Mouse (Mus musculus): Measurements from ENCODE around the gene Nthl1. TPM values are rescaled to one million over a fixed set of nuclear protein-coding genes. Genes with fewer than 3 reads are reported as not detected.

Nthl1 gene
- polyA plus RNA-seq, 1 experiment from 2014 or later, result 7.7 TPM

GRCm38 (mm10) chr17:24669545-24670245 is 37.2 kb downstream of the Nthl1 start, which contains the start of gene Zfp598:
Gene Zfp598, plus strand, starts transcription at chr17:24669687.
- Histone ChIP-seq H3K9me3 (ENCODE audit: control insufficient read depth, low read length) (no peaks in the 10 kb centered on the region), H3K4me3 (ENCODE audit: control insufficient read depth in 1 of 2, insufficient read depth in 1 of 2, low read depth in 1 of 2, low read length in 2 of 2) (peak within 1 kb of the TSS; percentile 83 to 98), H3K27me3 (ENCODE audit: control insufficient read depth, insufficient read depth, low read length) (no peaks in the 10 kb centered on the region), H3K27ac (replicated peaks in 1 of 2; ENCODE audit: control insufficient read depth in 1 of 2, insufficient read depth in 1 of 2, low read depth in 2 of 2, low read length in 2 of 2) (peak within 1 kb of the TSS; percentile 54 to 82), H3K4me1 (ENCODE audit: control insufficient read depth in 2 of 2, insufficient read depth in 2 of 2, low read length in 2 of 2) (peaks cover 16 to 29% of the 10 kb centered on the region in 2 experiments), H3K4me2 (ENCODE audit: low read length) (peak within 1 kb of the TSS; percentile 92), H3K36me3 (ENCODE audit: control insufficient read depth, insufficient read depth, low read length) (no peaks in the 10 kb centered on the region), H3K9ac (ENCODE audit: low read length) (peak within 1 kb of the TSS; percentile 97)
- peak; percentile 97 for ATAC-seq (ENCODE audit: insufficient number of reproducible peaks, insufficient read depth, low FRiP score, low read depth)
- WGBS, result under 1% methylated on average over 79 of the region's 80 CpGs

- H3K4me2 ChIP-seq (ENCODE audit: low read length), result peak overlapping the region; percentile 92
- no peaks in the 10 kb centered on the region for H3K36me3 ChIP-seq (ENCODE audit: control insufficient read depth, insufficient read depth, low read length)
- H3K9me3 ChIP-seq (ENCODE audit: control insufficient read depth, low read length), result no peaks in the 10 kb centered on the region
- H3K4me3 ChIP-seq (ENCODE audit: control insufficient read depth in 1 of 2, insufficient read depth in 1 of 2, low read depth in 1 of 2, low read length in 2 of 2), result peak overlapping the region; percentile 83 to 98
- H3K4me1 ChIP-seq (ENCODE audit: control insufficient read depth in 2 of 2, insufficient read depth in 2 of 2, low read length in 2 of 2), result peaks cover 16 to 29% of the 10 kb centered on the region in 2 experiments
- peak overlapping the region; percentile 97 for H3K9ac ChIP-seq (ENCODE audit: low read length)
- peak overlapping the region; percentile 35 to 82; a peak in 3 of 4 replicates for H3K27ac ChIP-seq (replicated peaks in 1 of 2; ENCODE audit: control insufficient read depth in 1 of 2, insufficient read depth in 1 of 2, low read depth in 2 of 2, low read length in 2 of 2)
- H3K27me3 ChIP-seq (ENCODE audit: control insufficient read depth, insufficient read depth, low read length), result no peaks in the 10 kb centered on the region
- ATAC-seq (ENCODE audit: insufficient number of reproducible peaks, insufficient read depth, low FRiP score, low read depth), result no peak
- 12% methylated on average over 8 of the region's 8 CpGs for whole genome bisulfite sequencing
Measured at GRCm38 (mm10) chr17:24670246-24670844, 37.9 kb downstream of the Nthl1 start.

- Histone ChIP-seq H3K4me3 (ENCODE audit: control insufficient read depth in 1 of 2, insufficient read depth in 1 of 2, low read depth in 1 of 2, low read length in 2 of 2) (no peak overlapping the region), H3K27me3 (ENCODE audit: control insufficient read depth, insufficient read depth, low read length) (no peaks in the 10 kb centered on the region), H3K9me3 (ENCODE audit: control insufficient read depth, low read length) (no peaks in the 10 kb centered on the region), H3K27ac (replicated peaks in 1 of 2; ENCODE audit: control insufficient read depth in 1 of 2, insufficient read depth in 1 of 2, low read depth in 2 of 2, low read length in 2 of 2) (no peak overlapping the region), H3K4me1 (ENCODE audit: control insufficient read depth in 2 of 2, insufficient read depth in 2 of 2, low read length in 2 of 2) (peaks cover 20 to 35% of the 10 kb centered on the region in 2 experiments), H3K4me2 (ENCODE audit: low read length) (peak overlapping the region; percentile 92), H3K9ac (ENCODE audit: low read length) (peak overlapping the region; percentile 97), H3K36me3 (ENCODE audit: control insufficient read depth, insufficient read depth, low read length) (no peaks in the 10 kb centered on the region)
- WGBS, result 68% methylated on average over 5 of the region's 5 CpGs
- ATAC-seq (ENCODE audit: insufficient number of reproducible peaks, insufficient read depth, low FRiP score, low read depth), result no peak
Measured at GRCm38 (mm10) chr17:24671346-24671745, 38.9 kb downstream of the Nthl1 start.

- peak overlapping the region; percentile 92 for H3K4me2 ChIP-seq (ENCODE audit: low read length)
- H3K9ac ChIP-seq (ENCODE audit: low read length), result 0 out of 2 replicates have a peak overlapping the region, but pooled peaks have one; percentile 4
- peaks cover 20 to 35% of the 10 kb centered on the region in 2 experiments for H3K4me1 ChIP-seq (ENCODE audit: control insufficient read depth in 2 of 2, insufficient read depth in 2 of 2, low read length in 2 of 2)
- WGBS, result 23% methylated on average over 5 of the region's 5 CpGs
- no peaks in the 10 kb centered on the region for H3K9me3 ChIP-seq (ENCODE audit: control insufficient read depth, low read length)
- peaks cover 7% of the 10 kb centered on the region for H3K36me3 ChIP-seq (ENCODE audit: control insufficient read depth, insufficient read depth, low read length)
- no peak overlapping the region for H3K4me3 ChIP-seq (ENCODE audit: control insufficient read depth in 1 of 2, insufficient read depth in 1 of 2, low read depth in 1 of 2, low read length in 2 of 2)
- H3K27ac ChIP-seq (replicated peaks in 1 of 2; ENCODE audit: control insufficient read depth in 1 of 2, insufficient read depth in 1 of 2, low read depth in 2 of 2, low read length in 2 of 2), result no peak overlapping the region
- H3K27me3 ChIP-seq (ENCODE audit: control insufficient read depth, insufficient read depth, low read length), result no peaks in the 10 kb centered on the region
- no peak for ATAC-seq (ENCODE audit: insufficient number of reproducible peaks, insufficient read depth, low FRiP score, low read depth)
Measured at GRCm38 (mm10) chr17:24672141-24672540, 39.7 kb downstream of the Nthl1 start.

- peaks cover 20 to 35% of the 10 kb centered on the region in 2 experiments for H3K4me1 ChIP-seq (ENCODE audit: control insufficient read depth in 2 of 2, insufficient read depth in 2 of 2, low read length in 2 of 2)
- WGBS, result 59% methylated on average over 7 of the region's 7 CpGs
- no peaks in the 10 kb centered on the region for H3K27me3 ChIP-seq (ENCODE audit: control insufficient read depth, insufficient read depth, low read length)
- H3K9ac ChIP-seq (ENCODE audit: low read length), result no peak overlapping the region; the same call in 1 of the 2 replicates
- no peak overlapping the region for H3K4me3 ChIP-seq (ENCODE audit: control insufficient read depth in 1 of 2, insufficient read depth in 1 of 2, low read depth in 1 of 2, low read length in 2 of 2)
- no peak for ATAC-seq (ENCODE audit: insufficient number of reproducible peaks, insufficient read depth, low FRiP score, low read depth)
- H3K36me3 ChIP-seq (ENCODE audit: control insufficient read depth, insufficient read depth, low read length), result peaks cover 28% of the 10 kb centered on the region
- no peak overlapping the region for H3K4me2 ChIP-seq (ENCODE audit: low read length)
- H3K27ac ChIP-seq (replicated peaks in 1 of 2; ENCODE audit: control insufficient read depth in 1 of 2, insufficient read depth in 1 of 2, low read depth in 2 of 2, low read length in 2 of 2), result no peak overlapping the region
- H3K9me3 ChIP-seq (ENCODE audit: control insufficient read depth, low read length), result no peaks in the 10 kb centered on the region
Measured at GRCm38 (mm10) chr17:24674277-24674676, 41.8 kb downstream of the Nthl1 start.

- 0 out of 2 replicates have a peak overlapping the region, but pooled peaks have one; percentile 25 for H3K9ac ChIP-seq (ENCODE audit: low read length)
- ATAC-seq (ENCODE audit: insufficient number of reproducible peaks, insufficient read depth, low FRiP score, low read depth), result no peak
- H3K27me3 ChIP-seq (ENCODE audit: control insufficient read depth, insufficient read depth, low read length), result no peaks in the 10 kb centered on the region
- H3K36me3 ChIP-seq (ENCODE audit: control insufficient read depth, insufficient read depth, low read length), result peaks cover 47% of the 10 kb centered on the region
- H3K4me2 ChIP-seq (ENCODE audit: low read length), result no peak overlapping the region
- H3K4me3 ChIP-seq (ENCODE audit: control insufficient read depth in 1 of 2, insufficient read depth in 1 of 2, low read depth in 1 of 2, low read length in 2 of 2), result no peak overlapping the region
- H3K4me1 ChIP-seq (ENCODE audit: control insufficient read depth in 2 of 2, insufficient read depth in 2 of 2, low read length in 2 of 2), result peaks cover 15 to 24% of the 10 kb centered on the region in 2 experiments
- no peak overlapping the region for H3K27ac ChIP-seq (replicated peaks in 1 of 2; ENCODE audit: control insufficient read depth in 1 of 2, insufficient read depth in 1 of 2, low read depth in 2 of 2, low read length in 2 of 2)
- H3K9me3 ChIP-seq (ENCODE audit: control insufficient read depth, low read length), result no peaks in the 10 kb centered on the region
- 68% methylated on average over 2 of the region's 2 CpGs for WGBS
Measured at GRCm38 (mm10) chr17:24676187-24676586, 43.7 kb downstream of the Nthl1 start.

GRCm38 (mm10) chr17:24676877-24677276 is 44.4 kb downstream of the Nthl1 start:
- H3K9me3 ChIP-seq (ENCODE audit: control insufficient read depth, low read length), result no peaks in the 10 kb centered on the region
- no peak overlapping the region for H3K4me2 ChIP-seq (ENCODE audit: low read length)
- no peak for ATAC-seq (ENCODE audit: insufficient number of reproducible peaks, insufficient read depth, low FRiP score, low read depth)
- peaks cover 10 to 17% of the 10 kb centered on the region in 2 experiments for H3K4me1 ChIP-seq (ENCODE audit: control insufficient read depth in 2 of 2, insufficient read depth in 2 of 2, low read length in 2 of 2)
- H3K4me3 ChIP-seq (ENCODE audit: control insufficient read depth in 1 of 2, insufficient read depth in 1 of 2, low read depth in 1 of 2, low read length in 2 of 2), result no peak overlapping the region
- H3K9ac ChIP-seq (ENCODE audit: low read length), result no peak overlapping the region
- WGBS, result 97% methylated on average over 5 of the region's 5 CpGs
- peaks cover 54% of the 10 kb centered on the region for H3K36me3 ChIP-seq (ENCODE audit: control insufficient read depth, insufficient read depth, low read length)
- H3K27ac ChIP-seq (replicated peaks in 1 of 2; ENCODE audit: control insufficient read depth in 1 of 2, insufficient read depth in 1 of 2, low read depth in 2 of 2, low read length in 2 of 2), result no peak overlapping the region
- no peaks in the 10 kb centered on the region for H3K27me3 ChIP-seq (ENCODE audit: control insufficient read depth, insufficient read depth, low read length)

Data from heart, embryonic 14.5 days (tissue).